Comparison of ENCODE assay signal across 10 mouse cellular contexts in genomic region chr7:64164997-64165396, GRCm38 (mm10). TPM values are rescaled to one million over a fixed set of nuclear protein-coding genes. Genes with fewer than 3 reads are reported as not detected.
DNase-seq lines count a peak whose midpoint lies in the region; ATAC-seq and TF ChIP-seq lines count a peak whose summit lies in the region.
"Had no signal": no experiment of that assay in that cellular context is flagged by ENCODE, and none has a peak within 500 bp of the region (broad histone marks: within the 10 kb centered on the region; RNA-seq: fewer than 3 reads in every experiment).

No protein-coding gene starts in this region.

- WGBS in midbrain, embryonic 12.5 days: 68% methylated on average over 3 of the region's 3 CpGs
- 68% methylated on average over 3 of the region's 3 CpGs for WGBS in midbrain, embryonic 10.5 days
- 58% methylated on average over 3 of the region's 3 CpGs for WGBS in heart, embryonic 14.5 days
- 61% methylated on average over 3 of the region's 3 CpGs for WGBS in limb, embryonic 14.5 days

- H3K27ac ChIP-seq in midbrain, embryonic 12.5 days (replicated peaks): no peak overlapping the region
- no peak overlapping the region for H3K27ac ChIP-seq in midbrain, embryonic 10.5 days (replicated peaks)
- H3K27ac ChIP-seq in heart, embryonic 14.5 days (replicated peaks in 1 of 2; ENCODE audit: control insufficient read depth in 1 of 2, insufficient read depth in 1 of 2, low read depth in 2 of 2, low read length in 2 of 2): no peak overlapping the region
- no peak overlapping the region for H3K27ac ChIP-seq in limb, embryonic 14.5 days (replicated peaks; ENCODE audit: low read depth, low read length)
- H3K27ac ChIP-seq: embryonic facial prominence, embryonic 15.5 days; liver, embryonic 13.5 days had no signal

- no peak overlapping the region for H3K4me2 ChIP-seq in midbrain, embryonic 12.5 days (replicated peaks)
- no peak overlapping the region for H3K4me2 ChIP-seq in heart, embryonic 14.5 days (ENCODE audit: low read length)
- no peak overlapping the region for H3K4me2 ChIP-seq in limb, embryonic 14.5 days (replicated peaks; ENCODE audit: low read depth, low read length, severe bottlenecking)
- H3K4me2 ChIP-seq: embryonic facial prominence, embryonic 15.5 days; liver, embryonic 13.5 days had no signal

- H3K27me3 ChIP-seq in midbrain, embryonic 12.5 days: no peaks in the 10 kb centered on the region
- no peaks in the 10 kb centered on the region for H3K27me3 ChIP-seq in midbrain, embryonic 10.5 days (ENCODE audit: low read depth, poor library complexity, severe bottlenecking)
- no peaks in the 10 kb centered on the region for H3K27me3 ChIP-seq in heart, embryonic 14.5 days (ENCODE audit: control insufficient read depth, insufficient read depth, low read length)
- H3K27me3 ChIP-seq in limb, embryonic 14.5 days (ENCODE audit: control insufficient read depth, insufficient read depth, low read length): no peaks in the 10 kb centered on the region
- H3K27me3 ChIP-seq: embryonic facial prominence, embryonic 15.5 days; liver, embryonic 13.5 days had no signal

- no peak for TF ChIP-seq POLR2A in limb, embryonic 14.5 days (IDR thresholded peaks at IDR 0.05; ENCODE audit: borderline replicate concordance, extremely low read depth, insufficient read depth, insufficient read length)

- peak; percentile 55 for ATAC-seq in midbrain, embryonic 12.5 days (ENCODE audit: low FRiP score, low read depth)
- 0 out of 2 replicates have a peak, but pooled peaks have one; percentile 31 for ATAC-seq in heart, embryonic 14.5 days (ENCODE audit: insufficient number of reproducible peaks, insufficient read depth, low FRiP score, low read depth)
- ATAC-seq in limb, embryonic 14.5 days (ENCODE audit: low FRiP score, low read depth): no peak

- H3K4me3 ChIP-seq in midbrain, embryonic 12.5 days: no peak overlapping the region
- no peak overlapping the region for H3K4me3 ChIP-seq in midbrain, embryonic 10.5 days
- no peak overlapping the region for H3K4me3 ChIP-seq in heart, embryonic 14.5 days (ENCODE audit: control insufficient read depth in 1 of 2, insufficient read depth in 1 of 2, low read depth in 1 of 2, low read length in 2 of 2)
- H3K4me3 ChIP-seq in limb, embryonic 14.5 days (replicated peaks; ENCODE audit: low read length): no peak overlapping the region
- H3K4me3 ChIP-seq: embryonic facial prominence, embryonic 15.5 days; liver, embryonic 13.5 days had no signal

- H3K36me3 ChIP-seq in midbrain, embryonic 12.5 days: no peaks in the 10 kb centered on the region
- no peaks in the 10 kb centered on the region for H3K36me3 ChIP-seq in midbrain, embryonic 10.5 days
- no peaks in the 10 kb centered on the region for H3K36me3 ChIP-seq in heart, embryonic 14.5 days (ENCODE audit: control insufficient read depth, insufficient read depth, low read length)
- no peaks in the 10 kb centered on the region for H3K36me3 ChIP-seq in limb, embryonic 14.5 days (ENCODE audit: control insufficient read depth, insufficient read depth, low read length)
- H3K36me3 ChIP-seq: embryonic facial prominence, embryonic 15.5 days; liver, embryonic 13.5 days had no signal

- DNase-seq in midbrain, embryonic 10.5 days (ENCODE audit: low spot score): no peak
- peak; percentile 32 for DNase-seq in T-cell, adult 2 months (ENCODE audit: low spot score)
- peak; percentile 66 for DNase-seq in cerebellum, adult 9-11 months
- peak; percentile 35 for DNase-seq in limb, embryonic 14.5 days (ENCODE audit: low spot score)
- peak; percentile 53 for DNase-seq in right cerebral cortex, postnatal 4 days
- no peak for DNase-seq in urinary bladder, adult 2 months (ENCODE audit: low spot score)
- DNase-seq: liver, embryonic 13.5 days had no signal

- no peak overlapping the region for H3K9ac ChIP-seq in midbrain, embryonic 12.5 days (replicated peaks)
- H3K9ac ChIP-seq in heart, embryonic 14.5 days (ENCODE audit: low read length): no peak overlapping the region
- no peak overlapping the region for H3K9ac ChIP-seq in limb, embryonic 14.5 days (ENCODE audit: low read depth, low read length, severe bottlenecking)
- H3K9ac ChIP-seq: embryonic facial prominence, embryonic 15.5 days; liver, embryonic 13.5 days had no signal

- peaks cover 8% of the 10 kb centered on the region for H3K4me1 ChIP-seq in midbrain, embryonic 12.5 days
- peaks cover 32% of the 10 kb centered on the region for H3K4me1 ChIP-seq in midbrain, embryonic 10.5 days
- H3K4me1 ChIP-seq in heart, embryonic 14.5 days (ENCODE audit: control insufficient read depth in 2 of 2, insufficient read depth in 2 of 2, low read length in 2 of 2): no peaks in the 10 kb centered on the region
- H3K4me1 ChIP-seq in limb, embryonic 14.5 days (ENCODE audit: control insufficient read depth, insufficient read depth, low read length): no peaks in the 10 kb centered on the region
- H3K4me1 ChIP-seq: liver, embryonic 13.5 days had no signal

- H3K9me3 ChIP-seq in midbrain, embryonic 12.5 days: no peaks in the 10 kb centered on the region
- H3K9me3 ChIP-seq in midbrain, embryonic 10.5 days (replicated peaks): no peaks in the 10 kb centered on the region
- H3K9me3 ChIP-seq in heart, embryonic 14.5 days (ENCODE audit: control insufficient read depth, low read length): no peaks in the 10 kb centered on the region
- no peaks in the 10 kb centered on the region for H3K9me3 ChIP-seq in limb, embryonic 14.5 days (ENCODE audit: control insufficient read depth, low read length)
- H3K9me3 ChIP-seq: embryonic facial prominence, embryonic 15.5 days; liver, embryonic 13.5 days had no signal

RNA-seq across cellular contexts. Expression of gene Trpm1, which starts 11.4 kb away (rescaled TPM):
- 0.52 and 0.72 TPM in 2 replicates for polyA plus RNA-seq in midbrain, embryonic 12.5 days (2016; fragmentation: Nextera tagmentation; extraction: Ambion mirVana)
- 0.41 and 6.1 TPM in 2 replicates for polyA plus RNA-seq in midbrain, embryonic 10.5 days (2016; fragmentation: Nextera tagmentation; extraction: Ambion mirVana)
- polyA plus RNA-seq in heart, embryonic 14.5 days (2014; fragmentation: Nextera tagmentation; extraction: Ambion mirVana): 0.16 TPM in 1 of 2 replicates, not detected in the other
- polyA plus RNA-seq in limb, embryonic 14.5 days (2012; rRNA removed): 0.52 and 1.1 TPM in 2 replicates
- polyA plus RNA-seq in limb, embryonic 14.5 days (2014; fragmentation: Nextera tagmentation; extraction: Ambion mirVana): 0.33 and 0.85 TPM in 2 replicates
- 0.01 TPM in 1 of 2 replicates, not detected in the other for polyA plus RNA-seq in urinary bladder, adult 2 months (2012; rRNA removed)
- polyA plus RNA-seq: liver, embryonic 13.5 days had no signal

Comparison
In these comparisons a context has a peak if more than half of its experiments do, and no peak if none do; other contexts are left out.
1. DNase-seq: peak in T-cell, adult 2 months (single experiment), cerebellum, adult 9-11 months (single experiment), limb, embryonic 14.5 days (single experiment) and right cerebral cortex, postnatal 4 days (single experiment); none in midbrain, embryonic 10.5 days (single experiment) and urinary bladder, adult 2 months (single experiment).